10 mouse cellular contexts compared by ENCODE assay signal in genomic region chr9:70881982-70882381, GRCm38 (mm10).
"Had no signal": no experiment of that assay in that cellular context is flagged by ENCODE, and none has a peak within 500 bp of the region (broad histone marks: within the 10 kb centered on the region; RNA-seq: fewer than 3 reads in every experiment).

No protein-coding gene starts in this region.

- H3K36me3 ChIP-seq: limb, embryonic 13.5 days; midbrain, embryonic 10.5 days; midbrain, embryonic 15.5 days had no signal

- H3K27ac ChIP-seq: limb, embryonic 13.5 days; midbrain, embryonic 10.5 days; midbrain, embryonic 15.5 days had no signal

- H3K4me1 ChIP-seq: limb, embryonic 13.5 days; midbrain, embryonic 10.5 days; midbrain, embryonic 15.5 days had no signal

- H3K9ac ChIP-seq: limb, embryonic 13.5 days; midbrain, embryonic 15.5 days had no signal

- H3K27me3 ChIP-seq: limb, embryonic 13.5 days; midbrain, embryonic 15.5 days had no signal

- DNase-seq: kidney, adult 8-10 months; kidney, postnatal 25 days; left cerebral cortex, postnatal 4 days; lung, adult 18-20 months; thymus, adult 18-20 months; thymus, postnatal 14 days had no signal

- ATAC-seq: intestine, postnatal 0 days; midbrain, embryonic 15.5 days had no signal

- H3K9me3 ChIP-seq: limb, embryonic 13.5 days; midbrain, embryonic 10.5 days; midbrain, embryonic 15.5 days had no signal

- H3K4me3 ChIP-seq: limb, embryonic 13.5 days; midbrain, embryonic 10.5 days; midbrain, embryonic 15.5 days had no signal

- H3K4me2 ChIP-seq: limb, embryonic 13.5 days; midbrain, embryonic 15.5 days had no signal
